Mouse (Mus musculus) mouse embryonic stem cell (cell line): ENCODE results near the gene Hmgb2.

Experiments
- in situ Hi-C, 2 experiments: fragments of 300-500 bp; cut with MboI; formaldehyde crosslinking; loops; 1 replicate in 1 of 2; 3 replicates in 1 of 2; pipeline ENCODE4 v1.14.3; 2019 to 2020; ENCODE audit warnings: low sequenced_read_pairs in 2 of 2, low pct_unique_long_range_greater_than_20kb in 1 of 2, mixed read lengths in 1 of 2; ENCODE audit not compliant: unreplicated experiment in 1 of 2

Gene Hmgb2

DNA sequence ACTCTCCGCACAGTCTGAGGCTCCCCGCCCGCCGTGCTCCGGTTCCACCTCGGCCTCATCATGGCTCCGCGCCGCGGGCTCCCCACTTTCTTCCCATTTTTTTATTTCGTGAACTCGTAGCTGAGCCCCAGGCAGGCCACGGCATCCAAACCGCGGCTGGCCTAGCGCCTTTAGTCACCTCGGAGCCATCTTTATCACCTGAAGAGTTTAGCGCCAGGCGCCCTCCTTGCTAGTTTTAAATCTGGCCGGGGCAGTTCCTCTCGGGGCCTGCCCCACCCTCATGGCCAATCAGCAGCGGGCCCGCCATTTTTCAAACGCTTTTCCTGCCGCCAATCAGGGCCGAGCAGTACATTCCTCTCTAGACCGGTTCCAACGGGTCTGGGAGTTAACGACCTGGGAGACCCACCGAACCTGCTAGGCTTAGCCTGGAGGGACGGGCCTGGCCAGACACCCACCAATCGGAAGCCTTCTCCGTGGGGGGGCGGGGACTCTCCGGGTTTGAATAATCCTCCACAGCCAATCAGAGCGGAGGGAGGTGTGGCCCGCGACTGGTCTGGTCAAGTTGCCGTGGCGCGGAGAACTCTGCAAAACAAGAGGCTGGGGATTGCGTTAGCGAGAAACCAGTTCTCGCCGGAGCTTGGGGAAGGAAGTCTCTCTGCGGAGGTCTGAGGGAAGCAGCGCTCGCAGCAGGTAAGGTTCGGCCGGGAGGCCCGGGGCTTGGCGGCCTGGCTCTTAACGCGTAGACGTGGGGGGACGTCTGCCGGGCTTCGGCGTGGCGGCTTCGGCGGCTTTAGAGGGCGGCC, at the start of gene Hmgb2:
TSS of gene Hmgb2 (plus strand) at position 592 of the 803 bp plus-strand sequence.
- in situ Hi-C loops, result no loop called here

DNA sequence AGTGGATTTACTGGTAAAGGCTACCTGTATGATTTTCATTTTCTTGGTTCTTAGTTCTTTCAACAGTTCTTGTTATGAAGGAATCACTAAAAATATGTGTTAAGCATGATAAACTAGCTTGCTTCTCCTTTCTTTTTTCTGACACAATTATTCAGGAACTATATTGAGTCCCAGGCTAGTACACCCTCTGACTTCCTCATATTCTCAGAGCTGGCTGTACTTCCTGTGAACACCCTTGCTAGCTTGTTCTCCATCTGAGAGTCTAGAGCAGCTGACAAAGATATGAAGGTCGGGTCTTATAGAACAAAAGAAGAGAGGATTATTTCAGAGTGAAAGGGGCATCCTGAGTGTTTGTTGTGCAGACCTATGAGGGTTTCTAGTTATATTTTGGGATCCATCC, 48.9 kb upstream of the Hmgb2 start:
- in situ Hi-C loops, result no loop called here

- in situ Hi-C loops, result no loop called here
Observed at GRCm38 (mm10) chr8:57463757-57464156, 48.0 kb upstream of the Hmgb2 start.

DNA sequence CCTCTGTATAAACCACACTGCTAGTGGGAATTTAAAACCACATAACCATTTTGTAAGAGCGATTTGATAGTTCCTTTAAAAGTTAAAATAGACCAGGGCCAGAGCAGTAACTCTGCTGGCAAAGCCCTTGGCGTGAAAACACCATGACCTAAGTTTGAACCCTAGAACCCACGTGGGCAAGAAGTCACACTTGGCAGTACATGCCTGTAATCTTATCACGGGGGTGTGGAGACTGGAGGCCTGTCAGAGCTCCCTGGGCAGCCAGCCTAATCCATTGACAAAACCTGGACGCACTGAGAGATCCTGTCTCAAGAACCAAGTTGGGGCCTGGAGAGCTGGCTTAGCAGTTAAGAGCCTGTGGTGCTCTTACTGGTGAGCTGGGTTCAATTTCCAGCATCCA, 43.1 kb upstream of the Hmgb2 start:
- in situ Hi-C loops, result no loop called here

GRCm38 (mm10) chr8:57470863-57471262, 40.8 kb upstream of the Hmgb2 start:
- in situ Hi-C loops, result no loop called here

- in situ Hi-C loops, result no loop called here
Observed at GRCm38 (mm10) chr8:57473751-57474150, 38.0 kb upstream of the Hmgb2 start.

DNA sequence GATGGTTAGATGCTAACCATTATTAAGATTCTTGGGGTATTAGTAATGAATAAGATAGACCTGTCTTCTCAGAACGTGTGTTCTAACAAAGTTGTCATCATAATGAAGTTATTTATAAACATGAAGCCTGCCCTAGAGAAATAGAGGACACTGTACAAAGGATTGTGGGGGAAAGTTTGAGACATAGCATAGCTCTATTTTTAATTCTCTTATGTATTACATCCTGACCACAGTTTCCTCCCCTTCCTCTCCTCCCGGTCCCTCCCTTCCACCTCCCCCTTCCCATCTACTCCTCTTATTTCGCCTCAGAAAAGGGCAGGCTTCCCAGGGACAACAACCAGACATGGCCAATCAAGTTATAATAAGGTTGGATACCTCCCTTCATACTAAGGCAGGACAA, 33.3 kb upstream of the Hmgb2 start:
- in situ Hi-C loops, result no loop called here

DNA sequence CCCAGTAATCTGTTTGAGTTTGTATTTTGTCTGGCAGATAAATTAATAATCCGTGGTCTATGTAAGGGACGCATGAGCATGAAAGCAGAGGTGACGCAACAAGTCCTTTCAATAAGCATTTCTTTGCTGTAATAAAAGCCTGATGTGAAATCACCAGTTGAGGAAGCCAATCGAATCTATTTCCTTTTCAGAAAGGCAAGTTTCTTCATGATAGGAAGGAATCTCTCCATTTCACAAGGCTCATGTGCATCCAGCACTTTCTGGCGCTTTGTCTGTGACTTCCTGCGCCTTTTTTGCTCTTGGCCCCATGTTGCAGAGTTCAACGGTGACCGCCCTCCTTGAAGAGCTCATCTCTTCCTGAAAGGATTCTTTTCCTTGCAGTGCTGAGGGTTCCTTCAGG, 32.0 kb upstream of the Hmgb2 start:
- in situ Hi-C loops, result no loop called here

GRCm38 (mm10) chr8:57480606-57481005, 31.1 kb upstream of the Hmgb2 start:
- in situ Hi-C loops, result no loop called here

DNA sequence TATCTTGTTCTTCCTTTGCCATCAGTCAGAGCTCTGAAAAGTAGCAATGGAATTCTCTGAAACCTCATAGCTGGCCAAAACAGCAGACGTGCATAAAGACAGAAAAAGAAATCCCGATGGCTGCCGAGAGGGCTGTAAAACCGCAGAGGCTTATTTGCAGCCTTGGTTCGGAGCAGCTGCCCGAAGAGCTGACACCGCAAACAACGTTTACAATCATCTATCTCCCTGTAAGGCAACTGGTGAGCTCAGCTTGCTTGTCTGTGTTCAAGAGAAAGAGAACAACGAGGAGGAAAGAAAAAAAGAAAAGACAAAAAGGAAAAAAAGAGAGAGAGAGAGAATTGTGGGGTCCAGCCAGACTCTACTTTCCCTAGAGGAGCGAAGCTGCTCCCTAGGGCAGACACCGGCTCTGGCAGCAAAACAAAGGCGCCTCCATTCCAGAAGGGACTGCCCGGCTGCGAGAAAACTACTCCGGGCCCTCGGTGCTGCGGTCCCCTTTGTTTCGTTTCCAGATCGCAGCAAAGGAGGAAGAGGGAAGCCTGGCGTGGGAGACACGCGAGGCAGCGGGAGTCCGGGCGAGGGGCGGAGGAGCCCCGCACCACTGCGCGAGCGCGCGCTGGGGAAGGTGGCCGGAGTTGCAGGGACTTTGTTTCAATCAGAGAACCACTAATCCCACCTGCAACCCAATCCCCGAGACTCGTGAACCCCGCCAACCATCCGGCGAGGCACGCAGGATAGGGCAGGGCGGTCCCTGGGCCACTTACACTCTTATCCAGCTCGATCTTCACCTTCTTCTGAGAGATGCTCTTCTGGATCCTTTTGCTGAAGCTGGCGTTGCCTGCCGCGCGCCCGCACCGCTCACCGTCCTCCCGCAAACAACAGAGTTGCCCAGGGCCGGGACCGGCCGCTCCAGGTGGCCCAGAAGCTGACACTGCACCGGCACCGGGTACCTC, 24.9 kb upstream of the Hmgb2 start:
- in situ Hi-C loops, result no loop called here

DNA sequence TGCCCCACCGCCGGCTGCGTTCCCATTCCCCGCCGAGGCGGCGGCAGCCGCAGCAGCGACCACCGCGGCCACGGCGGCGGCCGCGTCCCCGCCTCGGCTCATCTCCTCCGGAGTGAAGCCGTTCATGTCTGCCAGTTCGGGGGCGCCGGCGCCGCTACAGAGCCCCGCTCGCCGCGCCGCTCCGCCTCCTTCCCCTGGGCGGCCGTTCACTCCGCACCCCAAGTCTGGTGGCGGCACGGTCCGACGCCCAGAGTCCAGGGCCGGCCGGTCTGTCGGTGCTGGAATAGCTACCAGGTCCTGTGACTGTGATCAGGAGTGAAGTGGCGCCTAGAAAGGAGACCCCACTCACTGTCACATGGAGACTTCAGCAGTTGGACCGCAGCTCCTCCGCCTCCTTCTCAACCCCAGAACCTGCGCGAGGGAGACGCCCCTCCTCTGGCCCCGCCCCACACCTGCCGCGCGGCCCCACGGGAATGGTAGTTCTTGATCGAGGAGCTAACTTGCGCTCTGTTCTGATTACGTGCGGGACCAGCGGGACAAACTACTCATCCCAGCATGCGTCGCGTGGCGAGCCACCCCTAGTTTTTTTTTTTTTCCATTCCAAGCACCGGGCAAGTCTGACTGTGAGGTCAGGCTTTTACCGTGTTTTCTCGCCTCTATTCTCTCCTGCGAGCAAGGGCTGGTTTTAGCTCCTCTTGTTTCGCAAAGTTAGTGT, 24.1 kb upstream of the Hmgb2 start, which contains the start of gene Sap30:
TSS of gene Sap30 (minus strand) at position 420 of the 715 bp plus-strand sequence.
- in situ Hi-C loops, result no loop called here

GRCm38 (mm10) chr8:57488312-57488765, 23.4 kb upstream of the Hmgb2 start:
- in situ Hi-C loops, result no loop called here

- in situ Hi-C loops, result no loop called here
Observed at GRCm38 (mm10) chr8:57489366-57489765, 22.3 kb upstream of the Hmgb2 start.

GRCm38 (mm10) chr8:57489896-57490295, 21.8 kb upstream of the Hmgb2 start:
- in situ Hi-C loops, result no loop called here

- in situ Hi-C loops, result no loop called here
Observed at GRCm38 (mm10) chr8:57491873-57492272, 19.8 kb upstream of the Hmgb2 start.

DNA sequence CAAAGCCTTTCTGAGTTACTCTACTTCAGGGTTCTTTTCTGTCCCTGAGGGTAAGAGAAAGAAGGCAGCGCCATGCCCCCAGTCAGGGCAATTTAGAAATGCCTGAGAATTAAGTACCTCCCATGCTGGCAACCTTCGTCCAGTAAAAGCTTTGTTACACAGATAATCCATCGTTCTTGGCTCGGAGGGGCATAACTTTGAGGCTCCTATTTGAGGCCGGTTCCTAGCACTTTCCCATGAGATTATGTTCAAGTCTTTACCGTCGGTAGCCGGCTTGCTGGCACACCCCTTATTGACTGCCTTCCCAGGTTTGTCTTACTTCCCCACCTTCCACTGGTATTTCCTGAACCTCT, 13.2 kb upstream of the Hmgb2 start:
- in situ Hi-C loops, result no loop called here

GRCm38 (mm10) chr8:57498847-57499511, 12.7 kb upstream of the Hmgb2 start:
- in situ Hi-C loops, result no loop called here

GRCm38 (mm10) chr8:57503641-57504040, 8.1 kb upstream of the Hmgb2 start:
- in situ Hi-C loops, result no loop called here
